Mouse (Mus musculus) midbrain, embryonic 10.5 days (tissue): ENCODE results near the gene Dab1. TPM values are rescaled to one million over a fixed set of nuclear protein-coding genes. Genes with fewer than 3 reads are reported as not detected.

Source experiments
- DNase-seq: peaks from one replicate; pipeline ENCODE4 v3.0.0-alpha.2; 2017; ENCODE audit warnings: low spot score
- H3K27ac ChIP-seq: fragments of 300-500 bp; sonication (generic); replicated peaks from 2 replicates; pipeline ENCODE4 v1.5.1; 2016; ENCODE audit warnings: mild to moderate bottlenecking
- H3K27me3 ChIP-seq: fragments of 300-500 bp; sonication (generic); 2 replicates; pipeline ENCODE4 v1.6.1; 2016; ENCODE audit warnings: low read depth, mild to moderate bottlenecking; ENCODE audit not compliant: poor library complexity, severe bottlenecking
- H3K36me3 ChIP-seq: fragments of 300-500 bp; sonication (generic); 2 replicates; pipeline ENCODE4 v1.6.1; 2016; ENCODE audit warnings: mild to moderate bottlenecking, moderate library complexity
- H3K4me1 ChIP-seq: fragments of 300-500 bp; sonication (generic); 2 replicates; pipeline ENCODE4 v1.6.1; 2016
- H3K4me3 ChIP-seq: fragments of 300-500 bp; sonication (generic); 2 replicates; pipeline ENCODE4 v1.5.1; 2016; ENCODE audit warnings: mild to moderate bottlenecking, moderate library complexity
- H3K9me3 ChIP-seq: fragments of 300-500 bp; sonication (generic); replicated peaks from 2 replicates; pipeline ENCODE4 v1.6.1; 2016; ENCODE audit warnings: mild to moderate bottlenecking
- WGBS: fragments of 180-500 bp; shearing (Covaris S2); methylation state at CpG from one replicate; pipeline ENCODE4 v1.1.7; 2016; 5-methylcytosine and 5-hydroxymethylcytosine counted together
- polyA plus RNA-seq: library from polyadenylated mRNA; unstranded; fragments of >200 nt; fragmentation: Nextera tagmentation; extraction: Ambion mirVana; gene quantifications from 2 replicates; pipeline ENCODE4 v1.2.1, GENCODE M21; 2016

Gene Dab1
- polyA plus RNA-seq, 1 experiment from 2014 or later: 27.0 TPM

- Histone ChIP-seq H3K36me3 (no peaks in the 10 kb centered on the region), H3K4me3 (no peak overlapping the region), H3K27ac (no peak overlapping the region), H3K9me3 (no peaks in the 10 kb centered on the region), H3K4me1 (peaks cover 32% of the 10 kb centered on the region), H3K27me3 (no peaks in the 10 kb centered on the region)
- 75% methylated on average over 4 of the region's 4 CpGs for WGBS
- no peak for DNase-seq
Measured at GRCm38 (mm10) chr4:104550581-104551205, 931.5 kb downstream of the Dab1 start.

GRCm38 (mm10) chr4:104551390-104552070 lies 932.4 kb downstream of the Dab1 start:
- Histone ChIP-seq H3K4me1 (peaks cover 40% of the 10 kb centered on the region), H3K9me3 (no peaks in the 10 kb centered on the region), H3K27ac (no peak overlapping the region), H3K27me3 (no peaks in the 10 kb centered on the region), H3K36me3 (no peaks in the 10 kb centered on the region), H3K4me3 (no peak overlapping the region)
- WGBS: 90% methylated on average over 17 of the region's 17 CpGs
- DNase-seq: no peak

- peak; percentile 49 for DNase-seq
- Histone ChIP-seq H3K4me3 (no peak overlapping the region), H3K9me3 (no peaks in the 10 kb centered on the region), H3K36me3 (no peaks in the 10 kb centered on the region), H3K27ac (no peak overlapping the region; the same call in 1 of the 2 replicates), H3K4me1 (peaks cover 37% of the 10 kb centered on the region), H3K27me3 (no peaks in the 10 kb centered on the region)
- WGBS: 49% methylated on average over 2 of the region's 2 CpGs
Measured at GRCm38 (mm10) chr4:104555408-104555807, 936.2 kb downstream of the Dab1 start.

GRCm38 (mm10) chr4:104563512-104563911 lies 944.4 kb downstream of the Dab1 start:
- Histone ChIP-seq H3K4me1 (peaks cover 6% of the 10 kb centered on the region; the same call in 1 of the 2 replicates), H3K9me3 (no peaks in the 10 kb centered on the region), H3K27ac (0 out of 2 replicates have a peak overlapping the region, but pooled peaks have one; percentile 2), H3K36me3 (no peaks in the 10 kb centered on the region), H3K4me3 (no peak overlapping the region), H3K27me3 (no peaks in the 10 kb centered on the region)
- no peak for DNase-seq
- WGBS: 80% methylated on average over 5 of the region's 5 CpGs

- Histone ChIP-seq H3K27ac (no peak overlapping the region), H3K36me3 (no peaks in the 10 kb centered on the region), H3K9me3 (no peaks in the 10 kb centered on the region), H3K4me3 (no peak overlapping the region), H3K27me3 (no peaks in the 10 kb centered on the region), H3K4me1 (peaks cover 12% of the 10 kb centered on the region)
- no peak for DNase-seq
- 82% methylated on average over 4 of the region's 4 CpGs for WGBS
Measured at GRCm38 (mm10) chr4:104570523-104570922, 951.4 kb downstream of the Dab1 start.

- DNase-seq: no peak
- Histone ChIP-seq H3K9me3 (no peaks in the 10 kb centered on the region), H3K4me1 (peaks cover 12% of the 10 kb centered on the region), H3K4me3 (no peak overlapping the region), H3K27ac (no peak overlapping the region), H3K36me3 (no peaks in the 10 kb centered on the region), H3K27me3 (no peaks in the 10 kb centered on the region)
- 86% methylated on average over 8 of the region's 8 CpGs for WGBS
Measured at GRCm38 (mm10) chr4:104572440-104572839, 953.3 kb downstream of the Dab1 start.

- no peak overlapping the region for H3K4me3 ChIP-seq
- H3K9me3 ChIP-seq: no peaks in the 10 kb centered on the region
- H3K4me1 ChIP-seq: peaks cover 12% of the 10 kb centered on the region
- no peaks in the 10 kb centered on the region for H3K27me3 ChIP-seq
- no peak overlapping the region for H3K27ac ChIP-seq
- H3K36me3 ChIP-seq: no peaks in the 10 kb centered on the region
- no peak for DNase-seq
- 72% methylated on average over 7 of the region's 7 CpGs for WGBS
Measured at GRCm38 (mm10) chr4:104573419-104573818, 954.3 kb downstream of the Dab1 start.

GRCm38 (mm10) chr4:104578370-104578769 lies 959.2 kb downstream of the Dab1 start:
- no peaks in the 10 kb centered on the region for H3K9me3 ChIP-seq
- no peak overlapping the region for H3K4me3 ChIP-seq
- no peaks in the 10 kb centered on the region for H3K36me3 ChIP-seq
- no peaks in the 10 kb centered on the region for H3K27me3 ChIP-seq
- 77% methylated on average over 3 of the region's 3 CpGs for WGBS
- H3K4me1 ChIP-seq: peaks cover 22% of the 10 kb centered on the region
- no peak for DNase-seq
- H3K27ac ChIP-seq: no peak overlapping the region

DNA sequence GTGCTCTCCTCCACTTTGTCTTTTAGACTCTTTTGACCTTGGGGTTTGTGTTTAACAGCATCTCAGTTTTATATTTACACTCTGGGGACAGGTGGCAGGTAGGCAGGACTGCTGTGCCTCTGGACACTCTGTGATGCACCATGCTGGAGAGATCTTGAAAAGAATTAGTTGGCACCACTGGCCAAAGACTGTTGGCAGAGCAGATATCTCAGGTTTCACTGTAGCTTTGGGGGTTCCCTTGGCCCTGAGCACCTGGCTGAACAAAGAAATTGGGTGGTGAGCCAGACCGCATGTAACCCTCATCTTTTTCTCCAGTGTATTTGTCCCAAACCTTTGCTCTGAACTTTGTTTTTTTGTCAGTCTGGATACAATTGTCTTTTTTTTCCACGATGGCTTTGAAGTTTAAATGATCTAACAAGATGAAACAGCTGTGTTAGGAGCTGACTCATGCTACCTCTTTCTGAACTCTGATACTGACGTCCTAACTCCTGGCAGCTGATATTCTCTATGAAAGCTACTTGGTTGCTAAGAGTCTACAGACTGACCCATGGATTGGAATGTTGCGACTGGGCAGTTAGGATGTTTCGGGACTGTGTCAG lies 960.9 kb downstream of the Dab1 start:
- no peak overlapping the region for H3K27ac ChIP-seq
- peaks cover 16% of the 10 kb centered on the region for H3K4me1 ChIP-seq
- H3K9me3 ChIP-seq: no peaks in the 10 kb centered on the region
- WGBS: 83% methylated on average over 5 of the region's 5 CpGs
- no peaks in the 10 kb centered on the region for H3K36me3 ChIP-seq
- H3K27me3 ChIP-seq: no peaks in the 10 kb centered on the region
- no peak for DNase-seq
- H3K4me3 ChIP-seq: no peak overlapping the region

DNA sequence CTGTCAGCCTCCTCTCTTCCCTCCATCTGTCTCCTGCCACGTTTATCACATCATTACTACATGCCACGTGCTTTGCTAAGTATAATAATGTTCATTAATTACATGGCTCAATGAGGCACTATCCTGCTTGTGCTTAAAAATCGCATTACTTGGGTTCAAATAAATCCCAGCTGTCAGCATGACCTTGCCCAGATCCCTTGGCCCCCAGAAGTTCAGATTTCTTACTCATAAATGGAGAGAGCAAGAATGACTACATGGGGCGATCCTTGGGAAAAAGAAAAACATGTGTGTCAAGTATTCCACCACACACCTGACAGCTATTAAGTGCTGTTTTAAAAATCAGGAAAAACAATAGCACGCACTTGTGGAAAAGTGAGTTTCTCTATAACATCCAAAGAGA lies 963.6 kb downstream of the Dab1 start:
- no peak overlapping the region for H3K27ac ChIP-seq
- DNase-seq: no peak
- H3K4me1 ChIP-seq: peaks cover 16% of the 10 kb centered on the region
- 71% methylated on average over 5 of the region's 5 CpGs for WGBS
- no peaks in the 10 kb centered on the region for H3K9me3 ChIP-seq
- H3K4me3 ChIP-seq: no peak overlapping the region
- no peaks in the 10 kb centered on the region for H3K36me3 ChIP-seq
- H3K27me3 ChIP-seq: no peaks in the 10 kb centered on the region

- Histone ChIP-seq H3K27me3 (no peaks in the 10 kb centered on the region), H3K4me3 (no peak overlapping the region), H3K36me3 (no peaks in the 10 kb centered on the region), H3K27ac (no peak overlapping the region), H3K9me3 (no peaks in the 10 kb centered on the region), H3K4me1 (peaks cover 25% of the 10 kb centered on the region)
- 78% methylated on average over 2 of the region's 2 CpGs for WGBS
- no peak for DNase-seq
Measured at GRCm38 (mm10) chr4:104587826-104588225, 968.7 kb downstream of the Dab1 start.

- no peaks in the 10 kb centered on the region for H3K36me3 ChIP-seq
- WGBS: 92% methylated on average over 7 of the region's 7 CpGs
- H3K9me3 ChIP-seq: no peaks in the 10 kb centered on the region
Measured at GRCm38 (mm10) chr4:104596936-104597335, 977.8 kb downstream of the Dab1 start.

More at GRCm38 (mm10) chr4:104596936-104597335, 977.8 kb downstream of the Dab1 start:
- no peak for DNase-seq
- Histone ChIP-seq H3K27ac (no peak overlapping the region), H3K4me1 (peaks cover 25% of the 10 kb centered on the region), H3K4me3 (no peak overlapping the region), H3K27me3 (no peaks in the 10 kb centered on the region)
